Mouse (Mus musculus) hindbrain, embryonic 15.5 days (tissue): ENCODE measurements around the gene Hes7. TPM values are rescaled to one million over a fixed set of nuclear protein-coding genes. Genes with fewer than 3 reads are reported as not detected.

Experiments used
- ATAC-seq: fragments of 200-750 bp; cut with Nextera tagmentation; 2 replicates; pipeline ENCODE4 v1.8.0; 2017; ENCODE audit warnings: low read depth, moderate number of reproducible peaks, moderate TSS enrichment; ENCODE audit not compliant: low FRiP score
- H3K27ac ChIP-seq: fragments of 300-500 bp; sonication (generic); replicated peaks from 2 replicates; pipeline ENCODE4 v1.5.1; 2015; ENCODE audit warnings: mild to moderate bottlenecking, inconsistent platforms
- H3K27me3 ChIP-seq: fragments of 300-500 bp; sonication (generic); 2 replicates; pipeline ENCODE4 v1.6.1; 2015; ENCODE audit warnings: control low read depth, inconsistent platforms
- H3K36me3 ChIP-seq: fragments of 300-500 bp; sonication (generic); 2 replicates; pipeline ENCODE4 v1.6.1; 2015; ENCODE audit warnings: control low read depth, inconsistent platforms
- H3K4me1 ChIP-seq: fragments of 300-500 bp; sonication (generic); replicated peaks from 2 replicates; pipeline ENCODE4 v1.6.1; 2015; ENCODE audit warnings: control low read depth, inconsistent platforms
- H3K4me2 ChIP-seq: fragments of 300-500 bp; sonication (generic); 2 replicates; pipeline ENCODE4 v1.6.1; 2015; ENCODE audit warnings: moderate library complexity, mild to moderate bottlenecking, inconsistent platforms
- H3K4me3 ChIP-seq: fragments of 300-500 bp; sonication (generic); 2 replicates; pipeline ENCODE4 v1.5.1; 2015; ENCODE audit warnings: mild to moderate bottlenecking, inconsistent platforms
- H3K9ac ChIP-seq: fragments of 300-500 bp; sonication (generic); 2 replicates; pipeline ENCODE4 v1.6.1; 2015; ENCODE audit warnings: inconsistent platforms
- H3K9me3 ChIP-seq: fragments of 300-500 bp; sonication (generic); 2 replicates; pipeline ENCODE4 v1.6.1; 2016; ENCODE audit warnings: control low read depth, inconsistent platforms
- WGBS: fragments of 180-500 bp; shearing (Covaris S2); methylation state at CpG from one replicate; pipeline ENCODE4 v1.1.7; 2015; 5-methylcytosine and 5-hydroxymethylcytosine counted together
- polyA plus RNA-seq: library from polyadenylated mRNA; unstranded; fragments of >200 nt; fragmentation: Nextera tagmentation; extraction: Ambion mirVana; gene quantifications from 2 replicates; pipeline ENCODE4 v1.2.1, GENCODE M21; 2015

Hes7 gene
- polyA plus RNA-seq, 1 experiment from 2014 or later: 0.87 TPM

DNA sequence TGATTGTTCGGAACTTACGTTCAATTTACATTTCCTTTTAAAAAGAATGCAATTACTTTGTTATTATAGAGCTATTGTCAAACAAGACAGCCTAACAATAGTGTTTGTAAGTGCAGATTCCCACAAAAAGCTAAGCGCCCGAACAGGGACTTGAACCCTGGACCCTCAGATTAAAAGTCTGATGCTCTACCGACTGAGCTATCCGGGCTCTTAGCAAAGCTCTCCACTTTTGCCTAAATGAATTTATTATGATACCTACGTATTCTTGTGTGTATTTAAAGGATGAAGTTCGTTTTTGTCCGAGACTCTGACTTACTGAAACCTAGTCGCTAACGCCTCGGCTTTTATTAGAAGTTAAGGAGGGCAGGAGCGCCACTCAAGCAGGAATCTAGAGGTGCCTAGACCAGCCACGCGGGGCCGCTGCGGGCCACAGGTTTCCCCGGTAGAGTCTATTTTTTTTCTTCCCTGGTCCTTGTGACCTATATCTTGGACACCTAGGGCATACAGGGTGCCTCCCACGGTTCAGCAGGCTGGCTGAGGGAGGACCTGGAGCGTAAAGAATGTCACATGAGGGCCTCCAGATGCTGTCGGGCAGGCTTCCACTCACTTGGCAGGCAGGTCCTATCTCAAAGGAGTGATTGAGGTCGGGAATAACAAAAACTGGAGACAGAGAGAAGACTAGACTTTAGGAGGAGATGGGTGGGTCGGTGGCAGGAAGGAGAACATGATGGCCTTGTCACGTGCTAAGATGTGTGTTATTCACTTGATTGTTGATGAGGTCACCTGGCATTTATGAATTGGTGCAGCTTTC, 5.0 kb downstream of the Hes7 start:
- H3K27ac ChIP-seq: peak overlapping the region; percentile 83
- ATAC-seq: peak; percentile 27
- WGBS: under 1% methylated on average over 24 of the region's 24 CpGs

DNA sequence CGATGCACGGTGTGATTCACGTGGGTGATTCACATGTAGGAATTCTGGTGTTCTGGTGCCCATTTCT, 5.5 kb downstream of the Hes7 start, which contains the start of gene Aloxe3:
Gene Aloxe3, plus strand, starts transcription at position 45 of the 67 bp plus-strand sequence.
- no peaks in the 10 kb centered on the region for H3K9me3 ChIP-seq
- H3K4me1 ChIP-seq: peaks cover 29% of the 10 kb centered on the region
- no peaks in the 10 kb centered on the region for H3K36me3 ChIP-seq
- peak within 1 kb of the TSS; percentile 61 for H3K4me3 ChIP-seq
- peaks cover 5% of the 10 kb centered on the region for H3K27me3 ChIP-seq
- no peak for ATAC-seq
- H3K27ac ChIP-seq: peak within 1 kb of the TSS; percentile 83
- 1% methylated on average over 3 of the region's 3 CpGs for WGBS
- H3K4me2 ChIP-seq: peak within 1 kb of the TSS; percentile 76
- peak within 1 kb of the TSS; percentile 56 for H3K9ac ChIP-seq

More for the DNA sequence above, 5.0 kb downstream of the Hes7 start:
- H3K4me3 ChIP-seq: peak overlapping the region; percentile 61
- peak overlapping the region; percentile 56 for H3K9ac ChIP-seq
- no peaks in the 10 kb centered on the region for H3K36me3 ChIP-seq
- H3K4me2 ChIP-seq: peak overlapping the region; percentile 76
- peaks cover 9% of the 10 kb centered on the region for H3K27me3 ChIP-seq
- peaks cover 33% of the 10 kb centered on the region for H3K4me1 ChIP-seq
- no peaks in the 10 kb centered on the region for H3K9me3 ChIP-seq

DNA sequence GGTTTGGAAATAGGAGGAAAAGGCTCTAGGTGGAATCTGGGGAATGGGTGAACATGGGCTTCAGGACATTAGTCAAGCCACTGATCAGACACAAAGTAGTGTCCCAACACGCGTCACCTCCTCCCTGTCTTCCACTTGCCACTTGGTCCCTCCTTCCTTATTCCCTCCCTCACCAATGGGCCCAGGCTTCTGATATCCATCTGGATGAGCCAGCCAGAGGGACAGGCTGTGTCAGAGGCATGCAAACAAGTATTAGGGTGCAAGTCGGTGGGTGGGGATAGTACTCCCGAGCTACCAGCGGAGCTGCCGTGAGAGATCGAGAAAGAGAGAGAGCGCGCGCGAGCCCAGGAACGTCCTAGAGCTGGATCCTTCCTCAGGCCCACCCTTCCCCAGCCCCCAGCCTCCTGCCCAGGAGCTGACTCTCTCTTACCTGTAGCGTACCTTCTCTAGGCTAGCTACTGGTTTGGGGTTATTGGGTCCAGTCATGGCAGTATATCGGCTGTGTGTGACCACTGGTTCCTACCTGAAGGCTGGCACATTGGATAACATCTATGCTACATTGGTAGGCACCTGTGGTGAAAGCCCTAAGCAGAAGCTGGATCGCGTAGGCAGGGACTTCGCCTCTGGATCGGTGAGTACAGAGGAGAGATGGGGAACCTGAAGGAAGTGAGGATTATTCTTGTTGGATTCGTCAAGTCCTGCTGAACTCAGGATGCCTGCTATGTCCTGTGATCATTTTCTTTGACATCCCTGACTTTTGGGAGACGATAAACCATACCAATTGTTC, 5.9 kb downstream of the Hes7 start:
- ATAC-seq: no peak
- Histone ChIP-seq H3K4me1 (peaks cover 24% of the 10 kb centered on the region), H3K36me3 (no peaks in the 10 kb centered on the region), H3K9me3 (no peaks in the 10 kb centered on the region), H3K4me2 (peak overlapping the region; percentile 76), H3K27ac (peak overlapping the region; percentile 83), H3K27me3 (peaks cover 5% of the 10 kb centered on the region), H3K4me3 (peak overlapping the region; percentile 61), H3K9ac (peak overlapping the region; percentile 56)
- 7% methylated on average over 20 of the region's 20 CpGs for WGBS

DNA sequence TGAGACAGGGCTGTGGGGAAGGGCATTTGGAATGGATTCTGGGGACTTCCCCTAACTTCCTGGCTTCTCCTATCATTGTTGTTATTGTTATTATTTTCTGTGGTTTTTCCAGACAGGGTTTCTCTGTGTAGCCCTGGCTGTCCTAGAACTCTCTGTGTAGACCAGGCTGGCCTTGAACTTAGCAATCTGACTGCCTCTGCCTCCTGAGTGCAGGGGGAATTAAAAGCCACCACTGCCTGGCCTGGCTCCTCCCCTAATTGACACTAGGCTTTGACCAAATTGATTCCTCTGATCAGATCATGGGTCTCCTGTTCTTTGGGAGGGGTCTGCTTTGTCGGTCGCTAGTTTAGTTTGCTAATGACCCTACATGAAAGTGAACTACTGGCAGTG, 6.5 kb downstream of the Hes7 start:
- no peak overlapping the region for H3K27ac ChIP-seq
- H3K9me3 ChIP-seq: no peaks in the 10 kb centered on the region
- ATAC-seq: no peak
- H3K4me2 ChIP-seq: peak overlapping the region; percentile 76
- 62% methylated on average over 2 of the region's 2 CpGs for WGBS
- peaks cover 5% of the 10 kb centered on the region for H3K27me3 ChIP-seq
- H3K4me3 ChIP-seq: peak overlapping the region; percentile 61
- H3K4me1 ChIP-seq: peaks cover 18% of the 10 kb centered on the region
- H3K36me3 ChIP-seq: no peaks in the 10 kb centered on the region
- H3K9ac ChIP-seq: peak overlapping the region; percentile 56

DNA sequence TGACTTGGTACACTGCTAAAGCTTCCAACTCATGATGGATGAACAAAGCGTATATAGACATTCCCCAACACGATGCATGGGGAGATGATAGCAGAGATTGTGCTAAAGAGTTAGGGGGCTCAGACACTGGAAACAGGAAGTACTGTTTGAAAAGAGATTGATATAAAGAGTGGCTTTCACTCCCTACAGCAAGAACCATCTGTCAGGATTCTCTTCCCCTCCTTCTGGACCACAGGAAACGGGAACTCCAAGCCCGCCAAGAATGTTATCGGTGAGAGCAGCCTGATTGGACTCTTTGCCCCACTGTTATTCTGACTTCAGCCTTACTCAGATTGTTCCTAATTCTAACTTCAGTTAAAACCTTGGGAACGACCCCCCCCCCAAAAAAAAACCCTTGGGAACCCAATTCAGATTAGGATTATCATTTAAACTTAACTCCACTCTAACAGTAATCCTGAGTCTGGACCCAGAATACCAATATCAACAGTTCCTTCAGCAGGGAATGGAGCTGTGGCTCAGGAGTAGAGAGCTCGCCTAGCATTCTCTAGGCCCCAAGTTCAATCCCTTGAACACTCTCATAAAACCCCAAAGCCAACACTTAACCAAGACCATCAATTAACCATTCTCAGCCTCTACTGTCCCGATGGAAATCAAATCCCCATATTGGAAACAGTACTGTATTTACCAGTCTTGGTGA, 8.4 kb downstream of the Hes7 start:
- 79% methylated on average over 8 of the region's 8 CpGs for WGBS
- no peak for ATAC-seq

DNA sequence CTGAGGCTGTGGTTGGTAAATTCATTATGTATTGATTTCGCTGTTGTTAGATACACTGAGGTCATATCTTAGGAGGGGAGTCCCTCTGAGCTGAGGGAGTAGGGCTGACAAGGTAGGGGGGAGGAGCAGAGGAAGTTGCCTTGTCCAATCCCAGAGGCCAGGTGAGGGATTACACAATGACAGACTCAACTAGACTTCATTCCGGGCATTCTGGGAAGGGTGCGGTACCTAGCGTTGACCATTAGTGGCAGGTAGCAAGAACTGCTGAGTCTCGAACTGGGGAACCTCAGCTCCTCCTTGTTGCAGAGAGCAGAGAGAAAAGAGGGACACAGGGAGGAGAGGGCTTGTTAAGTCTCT, 13.3 kb downstream of the Hes7 start:
- WGBS: 19% methylated on average over 5 of the region's 5 CpGs
- H3K27me3 ChIP-seq: no peaks in the 10 kb centered on the region; the same call in none of the 2 replicates
- peak overlapping the region; percentile 41 for H3K4me3 ChIP-seq
- H3K36me3 ChIP-seq: no peaks in the 10 kb centered on the region
- ATAC-seq: no peak
- H3K9ac ChIP-seq: no peak overlapping the region
- 0 out of 2 replicates have a peak overlapping the region, but pooled peaks have one; percentile 63 for H3K27ac ChIP-seq
- no peaks in the 10 kb centered on the region for H3K9me3 ChIP-seq
- peak overlapping the region; percentile 59 for H3K4me2 ChIP-seq
- peaks cover 7% of the 10 kb centered on the region; the same call in 1 of the 2 replicates for H3K4me1 ChIP-seq

More for the DNA sequence above, 8.4 kb downstream of the Hes7 start:
- Histone ChIP-seq H3K36me3 (no peaks in the 10 kb centered on the region), H3K27me3 (peaks cover 5% of the 10 kb centered on the region), H3K9ac (no peak overlapping the region), H3K4me3 (no peak overlapping the region), H3K4me2 (no peak overlapping the region), H3K9me3 (no peaks in the 10 kb centered on the region), H3K27ac (no peak overlapping the region), H3K4me1 (peaks cover 15% of the 10 kb centered on the region)

DNA sequence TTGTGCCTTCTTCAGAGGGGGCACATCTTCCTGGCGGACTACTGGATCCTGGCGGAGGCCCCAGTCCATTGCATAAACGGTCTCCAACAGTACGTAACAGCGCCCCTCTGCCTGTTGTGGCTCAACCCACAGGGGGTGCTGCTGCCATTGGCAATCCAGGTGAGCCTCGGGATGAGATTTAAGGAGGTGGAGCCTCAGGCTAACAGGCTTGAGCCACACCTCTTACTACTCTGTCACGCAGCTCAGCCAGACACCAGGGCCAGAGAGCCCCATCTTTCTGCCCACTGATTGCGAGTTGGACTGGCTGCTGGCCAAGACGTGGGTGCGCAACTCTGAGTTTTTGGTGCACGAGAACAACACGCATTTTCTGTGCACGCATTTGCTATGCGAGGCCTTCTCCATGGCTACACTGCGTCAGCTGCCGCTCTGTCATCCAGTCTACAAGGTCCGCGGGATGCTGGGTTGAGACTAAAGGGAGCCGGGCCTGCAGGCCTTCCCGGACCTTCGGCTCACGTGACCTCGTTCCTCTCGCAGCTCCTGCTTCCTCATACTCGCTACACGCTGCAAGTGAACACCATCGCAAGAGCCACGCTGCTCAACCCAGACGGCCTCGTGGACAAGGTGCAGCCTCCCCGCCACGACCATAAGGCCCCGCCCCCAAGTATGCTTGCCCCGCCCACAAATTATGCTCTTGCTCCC, 13.9 kb downstream of the Hes7 start:
- peak; percentile 78 for ATAC-seq
- H3K9me3 ChIP-seq: no peaks in the 10 kb centered on the region
- peak overlapping the region; percentile 63 for H3K27ac ChIP-seq
- peak overlapping the region; percentile 41 for H3K4me3 ChIP-seq
- H3K4me1 ChIP-seq: peaks cover 7% of the 10 kb centered on the region; the same call in 1 of the 2 replicates
- H3K27me3 ChIP-seq: no peaks in the 10 kb centered on the region; the same call in none of the 2 replicates
- peak overlapping the region; percentile 59 for H3K4me2 ChIP-seq
- 1% methylated on average over 34 of the region's 34 CpGs for WGBS
- no peaks in the 10 kb centered on the region for H3K36me3 ChIP-seq
- H3K9ac ChIP-seq: peak overlapping the region; percentile 26

DNA sequence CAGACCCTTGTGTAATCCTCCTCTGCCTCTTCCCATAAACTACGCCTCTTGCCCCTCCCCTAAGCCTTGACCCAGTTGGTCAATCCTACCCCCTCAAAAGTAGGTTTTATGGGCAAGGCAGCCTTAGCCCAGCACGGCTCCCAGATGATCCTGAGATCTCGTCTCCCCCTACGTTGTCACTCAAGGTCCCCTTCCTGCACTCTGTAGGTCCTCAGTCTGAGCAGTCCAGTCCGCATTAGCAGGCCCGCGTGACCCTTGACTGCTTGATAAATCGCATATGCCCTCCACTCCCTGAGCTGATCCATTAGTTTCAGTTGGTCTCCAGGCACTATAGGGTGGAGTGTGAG, 14.4 kb downstream of the Hes7 start:
- WGBS: 36% methylated on average over 8 of the region's 8 CpGs
- peak; percentile 59; the same call in 1 of the 2 replicates for ATAC-seq
- Histone ChIP-seq H3K9ac (peak overlapping the region; percentile 26), H3K4me2 (peak overlapping the region; percentile 59), H3K27ac (peak overlapping the region; percentile 63; the same call in 1 of the 2 replicates), H3K36me3 (no peaks in the 10 kb centered on the region), H3K4me3 (peak overlapping the region; percentile 41), H3K9me3 (no peaks in the 10 kb centered on the region), H3K4me1 (peaks cover 7% of the 10 kb centered on the region; the same call in 1 of the 2 replicates), H3K27me3 (no peaks in the 10 kb centered on the region; the same call in none of the 2 replicates)

DNA sequence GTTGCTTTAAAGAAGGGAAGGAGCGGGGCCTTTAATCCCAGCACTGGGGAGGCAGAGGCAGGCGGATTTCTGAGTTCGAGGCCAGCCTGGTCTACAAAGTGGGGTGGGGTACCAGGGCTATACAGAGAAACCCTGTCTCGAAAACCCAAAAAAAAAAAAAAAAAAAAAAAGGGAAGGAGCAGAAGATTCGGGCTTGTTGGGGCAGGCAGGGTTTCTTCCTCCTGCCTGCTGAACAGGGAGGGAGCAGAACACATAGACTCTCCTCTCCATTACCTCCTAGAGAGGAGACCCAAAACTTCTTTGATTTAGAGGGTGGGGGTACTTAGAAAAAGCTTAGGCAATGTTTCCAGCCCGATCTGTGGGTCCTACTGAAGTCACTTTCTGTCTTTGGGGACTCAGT, 15.2 kb downstream of the Hes7 start:
- H3K4me3 ChIP-seq: no peak overlapping the region
- H3K9ac ChIP-seq: no peak overlapping the region
- WGBS: 88% methylated on average over 6 of the region's 6 CpGs
- H3K36me3 ChIP-seq: no peaks in the 10 kb centered on the region
- H3K27ac ChIP-seq: no peak overlapping the region
- no peak for ATAC-seq
- peaks cover 7% of the 10 kb centered on the region; the same call in 1 of the 2 replicates for H3K4me1 ChIP-seq
- H3K4me2 ChIP-seq: no peak overlapping the region
- H3K9me3 ChIP-seq: no peaks in the 10 kb centered on the region
- H3K27me3 ChIP-seq: no peaks in the 10 kb centered on the region; the same call in none of the 2 replicates

DNA sequence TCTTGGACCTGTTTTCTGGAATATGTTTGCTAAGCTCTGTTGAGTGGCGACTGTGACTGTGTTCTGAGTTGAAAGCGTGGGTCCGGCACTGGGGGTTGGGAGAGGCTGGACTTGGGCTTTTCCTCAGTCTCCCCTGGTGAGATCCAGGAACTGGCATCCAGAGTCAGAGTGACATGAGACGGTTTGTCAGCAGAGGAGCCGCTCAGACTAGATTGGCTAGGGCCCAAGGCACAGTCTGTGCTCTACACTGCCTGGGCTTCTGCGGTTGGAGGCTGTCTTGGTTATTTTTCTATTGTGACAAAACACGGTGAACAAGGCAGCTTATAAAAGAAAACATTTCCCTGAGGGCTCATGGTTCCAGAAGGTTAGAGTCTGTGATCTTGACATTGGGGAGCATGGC, 27.3 kb downstream of the Hes7 start:
- Histone ChIP-seq H3K36me3 (no peaks in the 10 kb centered on the region), H3K9me3 (no peaks in the 10 kb centered on the region), H3K4me3 (no peak overlapping the region), H3K9ac (no peak overlapping the region), H3K27ac (no peak overlapping the region), H3K4me2 (no peak overlapping the region), H3K27me3 (no peaks in the 10 kb centered on the region), H3K4me1 (peaks cover 9% of the 10 kb centered on the region; the same call in 1 of the 2 replicates)
- ATAC-seq: no peak
- WGBS: 65% methylated on average over 7 of the region's 7 CpGs

DNA sequence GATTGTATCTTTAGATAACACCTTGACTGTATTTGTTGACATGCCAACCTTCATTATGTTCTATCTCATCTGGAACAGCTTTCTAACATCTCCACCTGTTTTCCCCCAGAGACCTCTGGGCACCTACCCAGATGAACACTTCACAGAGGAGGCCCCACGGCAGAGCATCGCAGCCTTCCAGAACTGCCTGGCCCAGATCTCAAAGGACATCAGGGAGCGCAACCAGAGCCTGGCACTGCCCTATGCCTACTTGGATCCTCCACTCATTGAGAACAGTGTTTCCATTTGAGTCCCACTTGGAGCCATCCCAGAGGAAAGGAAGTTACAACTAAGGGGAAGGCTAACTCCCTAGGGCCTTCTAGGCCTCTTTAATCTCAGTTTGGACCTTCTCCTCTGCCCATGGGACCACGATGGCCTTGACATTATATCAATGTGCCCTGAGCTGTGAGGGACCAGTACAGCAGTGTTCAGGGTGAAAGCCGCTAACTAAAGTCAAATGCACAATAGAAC, 28.3 kb downstream of the Hes7 start:
- Histone ChIP-seq H3K4me1 (peaks cover 9% of the 10 kb centered on the region; the same call in 1 of the 2 replicates), H3K9me3 (no peaks in the 10 kb centered on the region), H3K36me3 (no peaks in the 10 kb centered on the region), H3K4me2 (no peak overlapping the region), H3K27ac (no peak overlapping the region), H3K9ac (no peak overlapping the region), H3K27me3 (no peaks in the 10 kb centered on the region), H3K4me3 (no peak overlapping the region)
- ATAC-seq: no peak
- WGBS: 89% methylated on average over 5 of the region's 5 CpGs
